Mouse (Mus musculus): ENCODE data around the gene Tnp1. TPM values are rescaled to one million over a fixed set of nuclear protein-coding genes. Genes with fewer than 3 reads are reported as not detected.

Tnp1 gene
- not detected for polyA plus RNA-seq (2017; shearing (Covaris generic))

GRCm38 (mm10) chr1:73015731-73016130, at the start of gene Tnp1:
Tnp1 (minus strand) TSS chr1:73015909.

Other genes with a start within 250 kb of the Tnp1 start
- gene Igfbp2, start 191.4 kb downstream of the Tnp1 start, polyA plus RNA-seq (2017; shearing (Covaris generic)) = not detected
- not detected for gene Igfbp5, start 141.0 kb downstream of the Tnp1 start, polyA plus RNA-seq (2017; shearing (Covaris generic))

All from activated CD4-positive, CD25-positive, alpha-beta regulatory T cell, adult 9 weeks (primary cell).